Mouse (Mus musculus) small intestine, adult 2 months (tissue): ENCODE measurements around the gene Jag2.

Source experiments
- CTCF ChIP-seq: fragments of 200-500 bp; IDR thresholded peaks from 2 replicates; pipeline ENCODE4 v1.5.1; 2012; ENCODE audit warnings: low read depth, mild to moderate bottlenecking, control low read depth, inconsistent platforms, low read length, moderate library complexity, mixed read lengths; ENCODE audit not compliant: insufficient replicate concordance, insufficient read length; ENCODE audit errors: extremely low read depth
- POLR2A ChIP-seq: fragments of 200-500 bp; IDR thresholded peaks from 2 replicates; pipeline ENCODE4 v1.6.1; 2012; ENCODE audit warnings: low read depth, mild to moderate bottlenecking, control low read depth, inconsistent platforms, low read length, moderate library complexity

GRCm38 (mm10) chr12:112969616-112970015, 40.0 kb upstream of the Jag2 start:
- TF ChIP-seq CTCF: no peak
- no peak for TF ChIP-seq POLR2A
